Mouse (Mus musculus): ENCODE results near the gene Gcnt2.

DNA sequence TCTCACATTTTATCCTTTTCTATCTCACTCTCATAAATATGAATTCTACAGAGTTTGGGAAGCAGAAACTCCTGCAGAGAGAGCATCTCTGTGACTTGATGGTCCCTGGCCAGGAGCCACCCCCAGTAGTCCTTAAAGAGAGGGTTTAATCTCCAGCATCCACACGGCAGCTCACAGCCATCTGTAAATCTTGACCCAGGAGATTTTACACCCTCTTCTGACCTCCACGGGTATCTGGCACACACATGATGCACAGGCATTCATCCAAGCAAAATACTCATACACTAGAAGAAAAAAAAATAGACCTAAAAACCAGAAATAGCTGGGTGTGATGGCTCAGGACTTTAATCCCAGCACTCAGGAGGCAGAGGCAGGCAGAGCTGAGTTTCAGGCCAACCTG lies 128.9 kb downstream of the Gcnt2 start:
- no peak for TF ChIP-seq CTCF (IDR thresholded peaks at IDR 0.05; ENCODE audit: low read depth)
- peak; percentile 80 for TF ChIP-seq EP300 (IDR thresholded peaks at IDR 0.05; ENCODE audit: low read depth)

Measured in liver, postnatal 0 days (tissue).